In the genomic region with DNA sequence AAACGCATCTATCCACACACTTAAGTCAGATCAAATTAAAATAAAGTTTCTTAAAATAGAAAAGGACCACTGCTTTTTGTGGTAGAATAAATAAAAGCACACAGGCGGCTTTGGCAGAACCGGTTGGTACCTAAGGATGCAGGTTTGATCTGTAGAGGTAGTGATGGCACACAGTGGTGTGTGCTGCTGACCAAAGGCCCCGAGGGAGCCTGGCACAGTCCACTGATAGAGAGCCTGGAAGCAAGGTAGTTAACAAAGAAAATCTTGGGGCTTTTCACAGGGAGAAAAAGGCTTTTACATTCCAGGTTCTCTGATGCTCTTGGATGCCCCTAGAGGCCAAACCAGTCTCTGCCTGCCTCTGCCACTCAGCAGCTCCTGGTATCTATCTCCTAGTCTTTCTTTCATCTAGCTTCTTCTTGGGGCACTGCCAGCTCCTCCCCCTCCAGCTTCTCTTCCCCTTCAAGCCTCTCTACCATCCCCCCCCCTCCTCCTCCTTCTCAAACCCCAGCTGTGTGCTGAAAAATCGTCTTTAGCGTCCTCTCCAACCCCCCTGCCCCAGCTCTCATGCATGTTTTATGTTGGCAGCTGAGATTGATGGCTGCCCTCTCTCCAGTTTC, we compare ENCODE assay signal across 9 mouse cellular contexts.
DNase-seq lines count a peak whose midpoint lies in the region; ATAC-seq and TF ChIP-seq lines count a peak whose summit lies in the region.
"Had no signal": no experiment of that assay in that cellular context is flagged by ENCODE, and none has a peak within 500 bp of the region (broad histone marks: within the 10 kb centered on the region; RNA-seq: fewer than 3 reads in every experiment).

No protein-coding gene starts in this region.

- no peak for TF ChIP-seq POLR2A in spleen, adult 2 months (IDR thresholded peaks at IDR 0.05; ENCODE audit: low read depth, low read length)

- H3K36me3 ChIP-seq in spleen, adult 2 months (ENCODE audit: control insufficient read depth, insufficient read depth, low read length) = no peaks in the 10 kb centered on the region
- H3K36me3 ChIP-seq in forebrain, embryonic 13.5 days (ENCODE audit: poor library complexity, severe bottlenecking) = no peaks in the 10 kb centered on the region

- intact Hi-C loops in left cerebral cortex, postnatal 4 days (cut with DNase I) = no loop called here

- no peak overlapping the region for H3K27ac ChIP-seq in spleen, adult 2 months (ENCODE audit: insufficient read depth, low read length)
- H3K27ac ChIP-seq in forebrain, embryonic 13.5 days = peak overlapping the region; percentile 87

- no peak overlapping the region for H3K4me3 ChIP-seq in spleen, adult 2 months (ENCODE audit: extremely low read depth, insufficient read depth, insufficient read length)
- no peak overlapping the region for H3K4me3 ChIP-seq in forebrain, embryonic 13.5 days
- H3K4me3 ChIP-seq: erythroblast, embryonic 14.5 days had no signal

- H3K27me3 ChIP-seq in spleen, adult 2 months (ENCODE audit: control insufficient read depth, insufficient read depth, low read length) = no peaks in the 10 kb centered on the region
- H3K27me3 ChIP-seq in forebrain, embryonic 13.5 days = no peaks in the 10 kb centered on the region

- peak; percentile 66 for ATAC-seq in forebrain, embryonic 13.5 days

- H3K4me2 ChIP-seq in forebrain, embryonic 13.5 days = peak overlapping the region; percentile 15; the same call in 1 of the 2 replicates

- H3K9ac ChIP-seq in forebrain, embryonic 13.5 days = peak overlapping the region; percentile 40; the same call in 1 of the 2 replicates

- WGBS in spleen, adult 2 months = 42% methylated on average over 6 of the region's 6 CpGs
- 37% methylated on average over 6 of the region's 6 CpGs for WGBS in forebrain, embryonic 13.5 days

- H3K4me1 ChIP-seq in spleen, adult 2 months (ENCODE audit: control insufficient read depth, insufficient read depth, insufficient read length) = no peaks in the 10 kb centered on the region; the same call in 1 of the 2 replicates
- H3K4me1 ChIP-seq in forebrain, embryonic 13.5 days = peaks cover 51% of the 10 kb centered on the region

- TF ChIP-seq CTCF in spleen, adult 2 months (IDR thresholded peaks at IDR 0.05; ENCODE audit: extremely low read depth, insufficient read depth, insufficient read length, insufficient replicate concordance) = peak; percentile 31; the same call in 1 of the 2 replicates

- DNase-seq in spleen, adult 2 months (ENCODE audit: low read depth in 1 of 2, low spot score in 2 of 2) = peak in 1 of 2 experiments; percentile 9
- DNase-seq in spleen, postnatal 36 days (ENCODE audit: low spot score in 2 of 2) = no peak
- DNase-seq in c-Kit-positive CD71-positive TER-119-positive erythroid progenitor cells, embryonic 14.5 days (ENCODE audit: low spot score) = peak; percentile 11
- DNase-seq in kidney, adult 11 months = peak; percentile 14
- peak; percentile 70 for DNase-seq in left cerebral cortex, postnatal 4 days
- DNase-seq in naive thymus-derived CD4-positive, alpha-beta T cell, adult 2 months (ENCODE audit: low read depth) = peak; percentile 23
- DNase-seq in thymus, postnatal 4 days = peak; percentile 71

- H3K9me3 ChIP-seq in forebrain, embryonic 13.5 days (replicated peaks) = no peaks in the 10 kb centered on the region

Comparison
In these comparisons a context has a peak if more than half of its experiments do, and no peak if none do; other contexts are left out.
1. DNase-seq: peak in c-Kit-positive CD71-positive TER-119-positive erythroid progenitor cells, embryonic 14.5 days (single experiment), kidney, adult 11 months (single experiment), left cerebral cortex, postnatal 4 days (single experiment), naive thymus-derived CD4-positive, alpha-beta T cell, adult 2 months (single experiment) and thymus, postnatal 4 days (single experiment); none in spleen, postnatal 36 days (0 of 2).